ENCODE assay signal across 21 mouse cellular contexts in genomic region chr9:113091881-113092280, GRCm38 (mm10).
DNase-seq lines count a peak whose midpoint lies in the region; TF ChIP-seq lines count a peak whose summit lies in the region.
"Had no signal": no experiment of that assay in that cellular context is flagged by ENCODE, and none has a peak within 500 bp of the region (broad histone marks: within the 10 kb centered on the region; RNA-seq: fewer than 3 reads in every experiment).

No protein-coding gene starts in this region.

- H3K27me3 ChIP-seq in liver, adult 2 months (ENCODE audit: control insufficient read depth, insufficient read depth, low read length) = no peaks in the 10 kb centered on the region
- H3K27me3 ChIP-seq: CH12.LX, Patski had no signal

- no peaks in the 10 kb centered on the region; the same call in 1 of the 2 replicates for H3K4me1 ChIP-seq in liver, adult 2 months (ENCODE audit: control insufficient read depth, insufficient read depth, low read length)

- no peak overlapping the region for H3K9ac ChIP-seq in liver, adult 2 months (ENCODE audit: low read depth, low read length)

- no peaks in the 10 kb centered on the region for H3K36me3 ChIP-seq in liver, adult 2 months (ENCODE audit: control insufficient read depth, insufficient read depth, low read length)
- H3K36me3 ChIP-seq: G1E had no signal

- no peak for TF ChIP-seq POLR2A in liver, adult 2 months (IDR thresholded peaks at IDR 0.05; ENCODE audit: extremely low read depth, insufficient read depth, low read length)

- WGBS in liver, adult 2 months = 50% methylated on average over 5 of the region's 5 CpGs

- H3K79me2 ChIP-seq in liver, adult 2 months (ENCODE audit: control insufficient read depth, insufficient read depth, low read length) = no peaks in the 10 kb centered on the region

- H3K27ac ChIP-seq in layer of hippocampus, adult 2 months = peak overlapping the region; percentile 70
- H3K27ac ChIP-seq in left cerebral cortex, adult 2 months = peak overlapping the region; percentile 8
- H3K27ac ChIP-seq in liver, adult 2 months (replicated peaks; ENCODE audit: insufficient read depth, low read depth, low read length) = 0 out of 2 replicates have a peak overlapping the region, but pooled peaks have one; percentile 12

- DNase-seq in layer of hippocampus, adult 2 months (ENCODE audit: low spot score in 2 of 2) = no peak
- no peak for DNase-seq in layer of hippocampus, adult 18-20 months (ENCODE audit: low spot score in 2 of 2)
- DNase-seq in left cerebral cortex, adult 2 months (ENCODE audit: extremely low spot score in 1 of 2, low spot score in 2 of 2) = no peak
- no peak for DNase-seq in left cerebral cortex, postnatal 10 days (ENCODE audit: extremely low spot score in 1 of 2, low spot score in 2 of 2)
- DNase-seq in liver, adult 2 months (ENCODE audit: extremely low read depth, low read depth, low spot score) = peak; percentile 92
- DNase-seq in liver = no peak
- peak; percentile 72 for DNase-seq in Muller cell, postnatal 12 days (ENCODE audit: inconsistent ontology term)
- DNase-seq in embryo, embryonic 10 days (ENCODE audit: low spot score) = no peak
- DNase-seq: adrenal gland, adult 2 months; adrenal gland, adult 8-10 months; adrenal gland, postnatal 10 days; adrenal gland, postnatal 14 days; adrenal gland, postnatal 25 days; adrenal gland, postnatal 36 days; B cell, adult 2 months; cerebellum, adult 11 months; cerebellum, adult 11-12 months; cerebellum, adult 18-20 months had no signal

- no peak for TF ChIP-seq CTCF in layer of hippocampus, adult 2 months (conservative IDR thresholded peaks at IDR 0.05)
- no peak for TF ChIP-seq CTCF in left cerebral cortex, adult 2 months (IDR thresholded peaks at IDR 0.05)
- 0 out of 2 replicates have a peak, but pooled peaks have one; percentile 1 for TF ChIP-seq CTCF in liver, adult 2 months (IDR thresholded peaks at IDR 0.05; ENCODE audit: low read depth, low read length)

- intact Hi-C loops in left cerebral cortex, adult 2 months (cut with DNase I) = loop anchor here (5.0 kb wide), 3 partner anchors 65 to 345 kb away; no protein-coding TSS in a partner anchor
- intact Hi-C loops in left cerebral cortex, postnatal 10 days (cut with DNase I) = no loop called here

- no peak overlapping the region for H3K4me3 ChIP-seq in layer of hippocampus, adult 2 months
- H3K4me3 ChIP-seq in left cerebral cortex, adult 2 months = no peak overlapping the region
- H3K4me3 ChIP-seq in liver, adult 2 months (ENCODE audit: insufficient read depth, low read depth, low read length) = no peak overlapping the region

Comparison
In these comparisons a context has a peak if more than half of its experiments do, and no peak if none do; other contexts are left out.
1. DNase-seq: peak in liver, adult 2 months (single experiment) and Muller cell, postnatal 12 days (single experiment); none in layer of hippocampus, adult 2 months (0 of 2), layer of hippocampus, adult 18-20 months (0 of 2), left cerebral cortex, adult 2 months (0 of 2), left cerebral cortex, postnatal 10 days (0 of 2), liver (single experiment) and embryo, embryonic 10 days (single experiment).
2. H3K27ac ChIP-seq: peak in every context shown above with its lines; median percentile 70 in layer of hippocampus, adult 2 months; 12 in liver, adult 2 months; 8 in left cerebral cortex, adult 2 months.